In genomic region chr2:168936896-168937295, GRCm38 (mm10) we compare ENCODE assay signal across 17 mouse cellular contexts. TPM values are rescaled to one million over a fixed set of nuclear protein-coding genes. Genes with fewer than 3 reads are reported as not detected.
A peak's percentile ranks its signal among the peaks of the same experiment; 100 is the strongest.
DNase-seq lines count a peak whose midpoint lies in the region; ATAC-seq and TF ChIP-seq lines count a peak whose summit lies in the region.
"Had no signal": no experiment of that assay in that cellular context is flagged by ENCODE, and none has a peak within 500 bp of the region (broad histone marks: within the 10 kb centered on the region; RNA-seq: fewer than 3 reads in every experiment).

No protein-coding gene starts in this region.

- TF ChIP-seq POLR2A in MEL (IDR thresholded peaks at IDR 0.05; ENCODE audit: control insufficient read depth in 1 of 2, insufficient read depth in 1 of 2, low read depth in 1 of 2, low read length in 2 of 2, poor library complexity in 1 of 2), result no peak

- no peak for TF ChIP-seq EP300 in MEL (IDR thresholded peaks at IDR 0.05; ENCODE audit: low read depth in 1 of 2, low read length in 2 of 2)

- WGBS in hindbrain, postnatal 0 days, result 86% methylated on average over 6 of the region's 6 CpGs
- WGBS in hindbrain, embryonic 14.5 days, result 76% methylated on average over 6 of the region's 6 CpGs
- WGBS in lung, embryonic 14.5 days, result 90% methylated on average over 6 of the region's 6 CpGs

- H3K9ac ChIP-seq in hindbrain, postnatal 0 days (replicated peaks; ENCODE audit: low read length), result no peak overlapping the region
- no peak overlapping the region for H3K9ac ChIP-seq in hindbrain, embryonic 14.5 days
- H3K9ac ChIP-seq in lung, embryonic 14.5 days, result no peak overlapping the region
- H3K9ac ChIP-seq in MEL (ENCODE audit: control insufficient read depth, low read depth, low read length, poor library complexity, severe bottlenecking), result no peak overlapping the region
- H3K9ac ChIP-seq: heart, embryonic 13.5 days; kidney, embryonic 15.5 days; stomach, embryonic 15.5 days had no signal

- no peaks in the 10 kb centered on the region for H3K27me3 ChIP-seq in hindbrain, postnatal 0 days (ENCODE audit: insufficient read depth, low read length)
- H3K27me3 ChIP-seq in hindbrain, embryonic 14.5 days (ENCODE audit: control insufficient read depth, insufficient read depth, low read length), result no peaks in the 10 kb centered on the region
- no peaks in the 10 kb centered on the region for H3K27me3 ChIP-seq in lung, embryonic 14.5 days (ENCODE audit: insufficient read depth, low read length)
- H3K27me3 ChIP-seq in MEL (ENCODE audit: control insufficient read depth in 1 of 2, insufficient read depth in 2 of 2, low read length in 2 of 2), result no peaks in the 10 kb centered on the region
- H3K27me3 ChIP-seq: CH12.LX; heart, embryonic 13.5 days; kidney, embryonic 15.5 days; stomach, embryonic 15.5 days had no signal

- no peaks in the 10 kb centered on the region for H3K4me1 ChIP-seq in hindbrain, postnatal 0 days (ENCODE audit: insufficient read depth, low read length)
- H3K4me1 ChIP-seq in hindbrain, embryonic 14.5 days (replicated peaks; ENCODE audit: control insufficient read depth, insufficient read depth, low read length), result no peaks in the 10 kb centered on the region
- no peaks in the 10 kb centered on the region for H3K4me1 ChIP-seq in lung, embryonic 14.5 days (ENCODE audit: insufficient read depth)
- no peaks in the 10 kb centered on the region for H3K4me1 ChIP-seq in MEL (ENCODE audit: control insufficient read depth in 1 of 2, insufficient read depth in 2 of 2, low read length in 2 of 2)
- H3K4me1 ChIP-seq: heart, embryonic 13.5 days; hindbrain, embryonic 10.5 days; kidney, embryonic 15.5 days; stomach, embryonic 15.5 days had no signal

- TF ChIP-seq RAD21 in MEL (IDR thresholded peaks at IDR 0.05; ENCODE audit: low read depth, low read length), result no peak

- no peak for ATAC-seq in hindbrain, postnatal 0 days
- ATAC-seq in hindbrain, embryonic 14.5 days (ENCODE audit: low FRiP score), result no peak
- ATAC-seq in lung, embryonic 14.5 days (ENCODE audit: insufficient read depth), result no peak
- ATAC-seq: forebrain, embryonic 14.5 days; inflammation-experienced regulatory T-cells, adult 6 months had no signal

- no peaks in the 10 kb centered on the region for H3K9me3 ChIP-seq in hindbrain, postnatal 0 days (ENCODE audit: low read length)
- H3K9me3 ChIP-seq in hindbrain, embryonic 14.5 days (ENCODE audit: control insufficient read depth, low read length), result no peaks in the 10 kb centered on the region
- H3K9me3 ChIP-seq in lung, embryonic 14.5 days (ENCODE audit: low read depth, low read length), result no peaks in the 10 kb centered on the region
- H3K9me3 ChIP-seq in MEL (replicated peaks; ENCODE audit: insufficient read depth, low read length), result no peaks in the 10 kb centered on the region
- H3K9me3 ChIP-seq: heart, embryonic 13.5 days; hindbrain, embryonic 10.5 days; kidney, embryonic 15.5 days; stomach, embryonic 15.5 days had no signal

- DNase-seq in hindbrain, postnatal 0 days (ENCODE audit: low spot score), result no peak
- no peak for DNase-seq in hindbrain, embryonic 14.5 days (ENCODE audit: low spot score)
- peak; percentile 25 for DNase-seq in lung, embryonic 14.5 days
- no peak for DNase-seq in lung, postnatal 25 days (ENCODE audit: low spot score)
- peak; percentile 16 for DNase-seq in MEL (ENCODE audit: low read depth, low spot score)
- DNase-seq in embryo, embryonic 11 days, result peak; percentile 17
- no peak for DNase-seq in layer of hippocampus, postnatal 10 days (ENCODE audit: low spot score in 2 of 2)
- DNase-seq: cerebellum, postnatal 10 days; lung, adult 2 months had no signal

- H3K4me3 ChIP-seq in hindbrain, postnatal 0 days (ENCODE audit: low read length), result no peak overlapping the region
- H3K4me3 ChIP-seq in hindbrain, embryonic 14.5 days (replicated peaks; ENCODE audit: low read length), result no peak overlapping the region
- no peak overlapping the region for H3K4me3 ChIP-seq in lung, embryonic 14.5 days (ENCODE audit: low read depth, low read length)
- H3K4me3 ChIP-seq in MEL (ENCODE audit: control insufficient read depth in 1 of 2, insufficient read depth in 1 of 2, low read depth in 2 of 2, low read length in 2 of 2), result no peak overlapping the region
- H3K4me3 ChIP-seq: erythroblast, embryonic 14.5 days; heart, embryonic 13.5 days; hindbrain, embryonic 10.5 days; kidney, embryonic 15.5 days; stomach, embryonic 15.5 days had no signal

- H3K79me2 ChIP-seq in MEL (ENCODE audit: control insufficient read depth, insufficient read depth, low read length, poor library complexity), result no peaks in the 10 kb centered on the region

- no peak overlapping the region for H3K27ac ChIP-seq in hindbrain, postnatal 0 days
- H3K27ac ChIP-seq in hindbrain, embryonic 14.5 days, result no peak overlapping the region
- H3K27ac ChIP-seq in lung, embryonic 14.5 days (ENCODE audit: low read depth), result no peak overlapping the region
- H3K27ac ChIP-seq in MEL (ENCODE audit: control insufficient read depth, low read depth, low read length), result no peak overlapping the region
- H3K27ac ChIP-seq: heart, embryonic 13.5 days; hindbrain, embryonic 10.5 days; kidney, embryonic 15.5 days; stomach, embryonic 15.5 days had no signal

- H3K36me3 ChIP-seq in hindbrain, postnatal 0 days (ENCODE audit: insufficient read depth, low read length), result peaks cover 37% of the 10 kb centered on the region
- H3K36me3 ChIP-seq in hindbrain, embryonic 14.5 days (replicated peaks; ENCODE audit: control insufficient read depth, insufficient read depth), result peaks cover 80% of the 10 kb centered on the region
- H3K36me3 ChIP-seq in lung, embryonic 14.5 days (ENCODE audit: insufficient read depth), result peaks cover 58% of the 10 kb centered on the region
- no peaks in the 10 kb centered on the region for H3K36me3 ChIP-seq in MEL (ENCODE audit: control insufficient read depth in 1 of 2, insufficient read depth in 2 of 2, low read length in 2 of 2)

- TF ChIP-seq CTCF in hindbrain, postnatal 0 days (IDR thresholded peaks at IDR 0.05; ENCODE audit: low read depth), result peak; percentile 31; the same call in 1 of the 2 replicates
- peak; percentile 33; the same call in 1 of the 2 replicates for TF ChIP-seq CTCF in lung, embryonic 14.5 days (IDR thresholded peaks at IDR 0.05; ENCODE audit: low read depth)
- peak in 1 of 3 experiments; percentile 10; a peak in 1 of 6 replicates for TF ChIP-seq CTCF in MEL (IDR thresholded peaks at IDR 0.05 in 2 of 3, conservative IDR thresholded peaks at IDR 0.05 in 1 of 3; ENCODE audit: control insufficient read depth in 1 of 3, insufficient read depth in 1 of 3, low read depth in 2 of 3, low read length in 3 of 3, poor library complexity in 1 of 3, severe bottlenecking in 1 of 3)

- H3K4me2 ChIP-seq in hindbrain, postnatal 0 days (ENCODE audit: low read depth, low read length), result no peak overlapping the region
- no peak overlapping the region for H3K4me2 ChIP-seq in hindbrain, embryonic 14.5 days (replicated peaks)
- H3K4me2 ChIP-seq in lung, embryonic 14.5 days, result no peak overlapping the region
- H3K4me2 ChIP-seq: heart, embryonic 13.5 days; kidney, embryonic 15.5 days; stomach, embryonic 15.5 days had no signal

TF ChIP-seq in MEL, 35 proteins besides CTCF, POLR2A, EP300 and RAD21:
- TF ChIP-seq TBP (IDR thresholded peaks at IDR 0.05; ENCODE audit: low read depth, low read length), result no peak

RNA-seq across cellular contexts. Expression of gene Zfp64, which starts 18.5 kb away (rescaled TPM):
- total RNA-seq in hindbrain, postnatal 0 days (2014; rRNA removed), result 32.1 and 44.3 TPM in 2 replicates
- polyA plus RNA-seq in hindbrain, postnatal 0 days (2015; fragmentation: Nextera tagmentation; extraction: Ambion mirVana), result 24.9 and 27.5 TPM in 2 replicates
- 27.3 and 29.7 TPM in 2 replicates for polyA plus RNA-seq in hindbrain, embryonic 14.5 days (2014; fragmentation: Nextera tagmentation; extraction: Ambion mirVana)
- 31.9 and 32.4 TPM in 2 replicates for polyA plus RNA-seq in lung, embryonic 14.5 days (2014; fragmentation: Nextera tagmentation; extraction: Ambion mirVana)
- 22.4 and 24.7 TPM in 2 replicates for total RNA-seq in MEL (2012; rRNA removed)
- polyA plus RNA-seq in MEL (2012; ENCODE audit: insufficient read depth in 1 of 2, insufficient read length in 2 of 2, low read depth in 1 of 2, low replicate concordance in 2 of 2, missing spikeins in 1 of 2), result 10 to 100 TPM in 1 of 2 experiments, not detected in 1; 35.8 TPM
- 10 to 100 TPM; 19.3 to 19.8 TPM for total RNA-seq in layer of hippocampus, postnatal 10 days (2021)

Comparison
In these comparisons a context has a peak if more than half of its experiments do, and no peak if none do; other contexts are left out.
1. DNase-seq: peak in lung, embryonic 14.5 days (single experiment), MEL (single experiment) and embryo, embryonic 11 days (single experiment); none in hindbrain, postnatal 0 days (single experiment), hindbrain, embryonic 14.5 days (single experiment), lung, postnatal 25 days (single experiment) and layer of hippocampus, postnatal 10 days (0 of 2).